In genomic region chr4:133458044-133458443, GRCm38 (mm10) we compare ENCODE assay signal across 22 mouse cellular contexts. TPM values are rescaled to one million over a fixed set of nuclear protein-coding genes. Genes with fewer than 3 reads are reported as not detected.
A peak's percentile ranks its signal among the peaks of the same experiment; 100 is the strongest.
DNase-seq lines count a peak whose midpoint lies in the region; ATAC-seq and TF ChIP-seq lines count a peak whose summit lies in the region.
"Had no signal": no experiment of that assay in that cellular context is flagged by ENCODE, and none has a peak within 500 bp of the region (broad histone marks: within the 10 kb centered on the region; RNA-seq: fewer than 3 reads in every experiment).

No protein-coding gene starts in this region.

- no peak for TF ChIP-seq EP300 in MEL (IDR thresholded peaks at IDR 0.05; ENCODE audit: low read depth in 1 of 2, low read length in 2 of 2)

- no peaks in the 10 kb centered on the region for H3K79me2 ChIP-seq in MEL (ENCODE audit: control insufficient read depth, insufficient read depth, low read length, poor library complexity)

- H3K27me3 ChIP-seq in MEL (ENCODE audit: control insufficient read depth in 1 of 2, insufficient read depth in 2 of 2, low read length in 2 of 2): no peaks in the 10 kb centered on the region
- H3K27me3 ChIP-seq: embryonic facial prominence, embryonic 13.5 days; heart, embryonic 15.5 days; hindbrain, embryonic 13.5 days; limb, embryonic 15.5 days; midbrain, embryonic 12.5 days; neural tube, embryonic 15.5 days had no signal

- no peak overlapping the region for H3K9ac ChIP-seq in MEL (ENCODE audit: control insufficient read depth, low read depth, low read length, poor library complexity, severe bottlenecking)
- H3K9ac ChIP-seq: embryonic facial prominence, embryonic 13.5 days; forebrain, postnatal 0 days; heart, embryonic 15.5 days; hindbrain, embryonic 13.5 days; limb, embryonic 15.5 days; midbrain, embryonic 12.5 days; neural tube, embryonic 15.5 days had no signal

- H3K27ac ChIP-seq in layer of hippocampus, adult 2 months: no peak overlapping the region
- H3K27ac ChIP-seq in MEL (ENCODE audit: control insufficient read depth, low read depth, low read length): no peak overlapping the region
- H3K27ac ChIP-seq: embryonic facial prominence, embryonic 13.5 days; heart, embryonic 15.5 days; hindbrain, embryonic 13.5 days; kidney, postnatal 0 days; limb, embryonic 15.5 days; midbrain, embryonic 12.5 days; neural tube, embryonic 15.5 days had no signal

- peaks cover 0 to 5% of the 10 kb centered on the region in 2 experiments; a peak in 1 of 4 replicates for H3K4me1 ChIP-seq in MEL (ENCODE audit: control insufficient read depth in 1 of 2, insufficient read depth in 2 of 2, low read length in 2 of 2)
- H3K4me1 ChIP-seq: embryonic facial prominence, embryonic 13.5 days; hindbrain, embryonic 13.5 days; neural tube, embryonic 15.5 days had no signal

- no peak overlapping the region for H3K4me3 ChIP-seq in layer of hippocampus, adult 2 months
- H3K4me3 ChIP-seq in MEL (ENCODE audit: control insufficient read depth in 1 of 2, insufficient read depth in 1 of 2, low read depth in 2 of 2, low read length in 2 of 2): no peak overlapping the region
- H3K4me3 ChIP-seq: embryonic facial prominence, embryonic 13.5 days; heart, embryonic 15.5 days; hindbrain, embryonic 13.5 days; limb, embryonic 15.5 days; midbrain, embryonic 12.5 days; myocyte; neural tube, embryonic 15.5 days had no signal

- peak; percentile 33 for TF ChIP-seq CTCF in layer of hippocampus, adult 2 months (conservative IDR thresholded peaks at IDR 0.05)
- TF ChIP-seq CTCF in MEL (IDR thresholded peaks at IDR 0.05 in 2 of 3, conservative IDR thresholded peaks at IDR 0.05 in 1 of 3; ENCODE audit: control insufficient read depth in 1 of 3, insufficient read depth in 1 of 3, low read depth in 2 of 3, low read length in 3 of 3, poor library complexity in 1 of 3, severe bottlenecking in 1 of 3): peak in 1 of 3 experiments; percentile 24; a peak in 1 of 6 replicates

- DNase-seq in layer of hippocampus, adult 2 months (ENCODE audit: low spot score in 2 of 2): no peak
- DNase-seq in layer of hippocampus, postnatal 36 days: no peak
- DNase-seq in 416B (ENCODE audit: low read depth): peak; percentile 24
- DNase-seq in MEL (ENCODE audit: low read depth, low spot score): peak; percentile 58
- DNase-seq in embryo, embryonic 10 days (ENCODE audit: low spot score): no peak
- DNase-seq in embryo, embryonic 9.5 days (ENCODE audit: extremely low spot score): no peak
- DNase-seq: cerebellum, adult 11-12 months; cerebellum, postnatal 25 days; forebrain, postnatal 0 days; heart, adult 11 months; kidney, adult 11 months; right cerebral cortex, postnatal 25 days had no signal

- no peaks in the 10 kb centered on the region for H3K9me3 ChIP-seq in MEL (replicated peaks; ENCODE audit: insufficient read depth, low read length)
- H3K9me3 ChIP-seq: embryonic facial prominence, embryonic 13.5 days; G1E; heart, embryonic 15.5 days; hindbrain, embryonic 13.5 days; limb, embryonic 15.5 days; midbrain, embryonic 12.5 days; neural tube, embryonic 15.5 days had no signal

- no peak for TF ChIP-seq POLR2A in MEL (IDR thresholded peaks at IDR 0.05; ENCODE audit: control insufficient read depth in 1 of 2, insufficient read depth in 1 of 2, low read depth in 1 of 2, low read length in 2 of 2, poor library complexity in 1 of 2)

- no peaks in the 10 kb centered on the region for H3K36me3 ChIP-seq in MEL (ENCODE audit: control insufficient read depth in 1 of 2, insufficient read depth in 2 of 2, low read length in 2 of 2)
- H3K36me3 ChIP-seq: embryonic facial prominence, embryonic 13.5 days; G1E; heart, embryonic 15.5 days; hindbrain, embryonic 13.5 days; limb, embryonic 15.5 days; midbrain, embryonic 12.5 days; neural tube, embryonic 15.5 days had no signal

- peak; percentile 88 for ATAC-seq in megakaryocyte progenitor cell, adult 5-6 weeks (replicated peaks; ENCODE audit: poor library complexity)
- ATAC-seq: forebrain, postnatal 0 days had no signal

- no peak for TF ChIP-seq RAD21 in MEL (IDR thresholded peaks at IDR 0.05; ENCODE audit: low read depth, low read length)

TF ChIP-seq in MEL, 35 proteins besides CTCF, POLR2A, EP300 and RAD21:
- no peak for TF ChIP-seq E2F4 (IDR thresholded peaks at IDR 0.05; ENCODE audit: borderline replicate concordance, low read depth, low read length)
- TF ChIP-seq MAZ (IDR thresholded peaks at IDR 0.05; ENCODE audit: low read depth, low read length): no peak
- no peak for TF ChIP-seq CHD1 (IDR thresholded peaks at IDR 0.05; ENCODE audit: low read depth, low read length)
- no peak for TF ChIP-seq HCFC1 (IDR thresholded peaks at IDR 0.05; ENCODE audit: low read depth, low read length)
- TF ChIP-seq SMC3 (IDR thresholded peaks at IDR 0.05; ENCODE audit: low read depth, low read length): no peak
- TF ChIP-seq GATA1 (IDR thresholded peaks at IDR 0.05; ENCODE audit: low read depth, low read length): no peak
- no peak for TF ChIP-seq USF2 (IDR thresholded peaks at IDR 0.05; ENCODE audit: borderline replicate concordance in 1 of 2, insufficient read depth in 1 of 2, low read depth in 1 of 2, low read length in 2 of 2)
- no peak for TF ChIP-seq MYC (IDR thresholded peaks at IDR 0.05; ENCODE audit: low read depth, low read length)
- no peak for TF ChIP-seq ZKSCAN1 (IDR thresholded peaks at IDR 0.05; ENCODE audit: low read depth, low read length)
- TF ChIP-seq POLR2AphosphoS2 (IDR thresholded peaks at IDR 0.05; ENCODE audit: low read length): no peak
- no peak for TF ChIP-seq CHD2 (IDR thresholded peaks at IDR 0.05; ENCODE audit: low read length)
- TF ChIP-seq ZC3H11A (IDR thresholded peaks at IDR 0.05; ENCODE audit: low read depth, low read length): no peak
- no peak for TF ChIP-seq ELF1 (IDR thresholded peaks at IDR 0.05; ENCODE audit: low read depth, low read length)
- TF ChIP-seq NELFE (IDR thresholded peaks at IDR 0.05; ENCODE audit: low read depth, low read length): no peak
TF ChIP-seq in MEL: peak in this region for 0.

RNA-seq across cellular contexts. Expression of gene Tent5b, which starts 21.9 kb away (rescaled TPM):
- not detected for total RNA-seq in layer of hippocampus, adult 2 months (2021)
- not detected for total RNA-seq in layer of hippocampus, postnatal 36 days (2021)
- 3.5 and 3.6 TPM in 2 replicates for total RNA-seq in MEL (2012; rRNA removed)
- 1 to 10 TPM in 1 of 2 experiments, not detected in 1; 2.5 TPM for polyA plus RNA-seq in MEL (2012; ENCODE audit: insufficient read depth in 1 of 2, insufficient read length in 2 of 2, low read depth in 1 of 2, low replicate concordance in 2 of 2, missing spikeins in 1 of 2)
- total RNA-seq in megakaryocyte progenitor cell, adult 5-6 weeks (2015): 0.15 TPM in 1 of 2 replicates, not detected in the other
- total RNA-seq in megakaryocyte progenitor cell, adult 5-6 weeks (2017): not detected in 2 replicates
- total RNA-seq: G1E had no signal
- polyA plus RNA-seq: G1E had no signal

RNA-seq across cellular contexts. Expression of gene Trnp1, which starts 40.3 kb away (rescaled TPM):
- total RNA-seq in layer of hippocampus, adult 2 months (2021): 100 to 1,000 TPM; 154 to 165 TPM
- 100 to 1,000 TPM; 168 to 190 TPM for total RNA-seq in layer of hippocampus, postnatal 36 days (2021)
- 0.92 and 1.6 TPM in 2 replicates for total RNA-seq in MEL (2012; rRNA removed)
- polyA plus RNA-seq in MEL (2012; ENCODE audit: insufficient read depth in 1 of 2, insufficient read length in 2 of 2, low read depth in 1 of 2, low replicate concordance in 2 of 2, missing spikeins in 1 of 2): 1 to 10 TPM in 1 of 2 experiments, not detected in 1; 1.6 TPM
- total RNA-seq in megakaryocyte progenitor cell, adult 5-6 weeks (2015): not detected in 2 replicates
- not detected in 2 replicates for total RNA-seq in megakaryocyte progenitor cell, adult 5-6 weeks (2017)
- polyA plus RNA-seq: G1E had no signal

Comparison
In these comparisons a context has a peak if more than half of its experiments do, and no peak if none do; other contexts are left out.
1. DNase-seq: peak in 416B (single experiment) and MEL (single experiment); none in layer of hippocampus, adult 2 months (0 of 2), layer of hippocampus, postnatal 36 days (0 of 2), embryo, embryonic 10 days (single experiment) and embryo, embryonic 9.5 days (single experiment).
2. RNA of gene Trnp1, which starts 40.3 kb away (total RNA-seq): 168 to 190 TPM in layer of hippocampus, postnatal 36 days and 154 to 165 TPM in layer of hippocampus, adult 2 months; 0.92 to 1.6 TPM in MEL and not detected in megakaryocyte progenitor cell, adult 5-6 weeks; every median in the first group is over 10 times any median in the second.